Mouse (Mus musculus) spleen, embryonic (tissue): ENCODE measurements at regions not wholly inside any gene's neighbourhood (a gene's known extent, or its start where the extent isn't known, plus 50 kb on each side); places are given as distances from the start of the nearest gene placed in this dataset.

Experiments
- CTCF ChIA-PET: fragments of 350-600 bp; sonication (Branson Sonifier 250); formaldehyde crosslinking; loops from one replicate; lab custom pipeline; 2022; lab: Charles Lee

DNA sequence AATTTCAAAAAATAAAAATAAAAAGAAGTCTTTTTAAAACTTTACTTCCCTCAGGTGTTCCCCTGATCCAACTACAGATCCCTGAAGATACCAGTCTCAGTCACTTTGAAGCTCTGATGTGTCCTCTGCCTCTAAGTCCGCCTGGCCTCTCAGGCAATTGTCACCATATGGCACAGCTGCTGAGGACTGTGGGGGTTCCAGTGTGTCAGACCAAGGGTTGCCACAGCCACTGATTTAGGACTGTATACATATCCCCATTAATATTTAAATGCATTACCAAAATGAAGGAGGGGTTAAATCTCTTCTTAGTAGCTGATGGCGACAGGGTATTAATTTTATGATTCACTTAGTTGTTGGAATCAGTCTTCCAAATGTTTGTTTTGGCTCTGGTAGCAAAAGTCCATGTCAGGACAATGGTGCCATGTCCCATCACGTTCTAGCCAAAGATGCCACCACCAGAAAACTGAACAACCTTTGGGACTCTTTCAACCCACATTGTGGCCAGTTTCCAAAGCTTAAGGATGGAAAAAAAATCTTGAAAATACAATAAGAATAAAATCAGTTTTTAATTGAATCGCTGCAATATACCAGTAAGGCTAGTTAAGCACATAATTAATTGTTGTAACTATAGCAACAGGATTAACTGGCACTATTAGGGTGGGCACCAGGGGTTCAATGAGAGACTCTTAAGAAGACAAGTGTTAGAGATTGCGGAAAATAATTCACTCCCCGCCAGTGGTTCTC lies 62.5 kb downstream of the Arrdc4 start:
- CTCF ChIA-PET, result no interaction called here

DNA sequence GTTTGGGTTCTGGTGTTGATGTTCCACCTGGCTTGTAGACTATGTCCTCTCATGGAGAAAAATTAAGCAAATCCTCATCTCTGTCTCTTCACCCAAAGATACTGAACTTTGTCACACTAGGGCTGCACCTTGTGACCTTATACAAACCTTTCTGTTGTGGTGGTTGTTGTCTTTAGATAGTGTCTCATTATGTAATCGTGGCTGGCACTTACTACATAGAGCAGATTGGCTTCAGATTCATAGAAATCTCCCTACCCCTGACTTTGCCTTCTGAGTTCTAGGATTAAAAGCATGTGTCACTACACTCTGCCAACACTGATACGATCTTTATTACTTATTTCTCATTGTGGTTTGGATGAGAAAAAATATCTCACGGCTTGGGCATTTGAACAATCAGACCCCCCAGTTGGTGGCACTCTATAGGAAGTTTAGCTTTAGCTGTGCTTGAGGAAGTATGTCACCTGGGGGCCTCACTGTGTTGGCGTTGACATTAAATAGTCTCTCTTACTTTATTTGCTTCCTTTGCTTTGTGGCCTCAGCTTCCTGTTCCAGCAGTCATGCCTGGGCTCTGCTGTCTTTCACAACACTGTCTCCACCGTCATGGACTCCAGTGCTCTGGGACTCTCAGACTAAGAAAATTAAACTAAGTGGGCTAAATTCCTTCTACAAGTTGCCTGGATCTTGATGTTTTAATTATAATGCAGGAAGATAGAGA lies 66.0 kb downstream of the Arrdc4 start:
- CTCF ChIA-PET, result no interaction called here

DNA sequence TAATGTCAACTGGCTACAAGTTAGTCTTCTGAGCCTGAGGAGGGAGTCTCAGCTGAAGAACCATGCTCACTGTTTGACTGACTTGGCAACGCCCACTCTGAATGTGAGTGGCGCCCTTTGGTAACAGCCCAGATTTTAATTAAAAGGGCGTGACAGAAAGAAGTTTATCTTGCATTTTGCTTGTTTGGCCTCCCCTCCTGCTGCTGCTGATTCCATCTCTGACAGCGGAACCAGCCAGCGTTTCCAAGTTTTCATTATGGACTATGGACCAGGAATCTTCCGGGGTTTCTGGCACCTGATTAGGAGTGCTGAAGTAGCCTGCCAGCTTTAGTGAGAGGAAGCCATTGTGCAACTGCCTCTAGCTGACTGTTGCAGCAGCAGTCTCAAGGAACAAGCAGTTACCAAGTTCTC lies 66.7 kb downstream of the Arrdc4 start:
- CTCF ChIA-PET, result no interaction called here

DNA sequence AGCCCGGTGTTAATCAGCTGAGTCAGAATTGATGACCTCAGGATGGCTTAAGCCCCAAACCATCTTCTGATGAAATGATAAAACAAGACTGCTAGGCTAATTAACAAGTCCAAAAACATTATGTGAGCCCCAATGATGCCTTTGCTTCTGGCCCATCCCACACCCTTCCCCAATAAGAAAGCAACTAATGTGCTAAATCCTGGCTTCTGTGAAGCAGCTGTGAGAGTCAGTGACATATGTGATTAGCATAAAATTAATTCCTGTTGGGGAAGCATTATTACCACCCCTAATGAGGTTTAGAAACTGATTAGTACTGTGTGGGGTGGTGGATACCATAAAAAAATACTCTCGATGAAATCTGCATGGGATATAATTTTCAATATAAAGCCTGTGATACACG lies 69.3 kb downstream of the Arrdc4 start:
- CTCF ChIA-PET, result no interaction called here

DNA sequence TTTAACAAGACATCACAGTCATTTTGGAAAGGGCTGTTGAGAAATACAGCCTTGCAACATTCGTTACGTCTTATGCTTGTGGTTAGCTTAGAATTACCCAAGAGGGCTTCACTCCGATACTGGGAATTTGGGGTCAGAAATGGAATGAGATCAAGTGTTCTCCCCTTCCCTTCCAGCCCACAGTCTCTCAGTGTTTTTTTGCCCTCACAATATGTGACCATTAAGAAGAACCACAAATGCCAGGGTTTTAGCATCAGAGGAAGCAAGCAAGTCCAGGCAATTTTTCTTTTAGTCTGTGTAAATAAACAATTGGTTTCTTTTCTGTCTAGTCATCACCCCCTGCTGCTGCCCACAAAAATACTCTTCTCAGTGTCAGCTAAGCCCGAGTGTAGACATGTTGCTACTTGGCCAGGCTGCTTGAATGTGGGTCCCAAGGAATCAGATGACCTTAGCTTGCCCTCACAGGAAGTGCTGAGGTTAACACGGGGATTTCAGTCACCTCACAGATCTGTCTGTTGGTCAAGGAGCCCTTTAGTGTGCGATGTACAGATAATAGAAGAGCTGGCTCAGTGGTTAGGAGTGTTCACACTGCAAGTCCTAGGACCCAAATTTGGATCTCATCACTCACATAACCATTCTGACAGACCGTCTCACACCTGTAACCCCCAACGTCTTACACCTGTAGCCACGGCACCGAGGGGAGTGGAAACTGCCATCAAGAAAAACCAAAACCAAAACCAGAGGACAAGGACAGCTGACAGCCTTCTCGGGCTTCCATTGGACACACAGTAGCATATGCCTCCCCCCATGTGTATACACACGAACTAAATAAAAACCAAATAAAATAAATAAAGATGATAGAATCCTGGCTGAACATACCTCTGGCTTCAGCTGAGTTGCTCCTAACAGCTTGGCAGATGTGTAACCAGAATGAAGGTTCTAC lies 81.0 kb downstream of the Arrdc4 start:
- CTCF ChIA-PET, result no interaction called here

DNA sequence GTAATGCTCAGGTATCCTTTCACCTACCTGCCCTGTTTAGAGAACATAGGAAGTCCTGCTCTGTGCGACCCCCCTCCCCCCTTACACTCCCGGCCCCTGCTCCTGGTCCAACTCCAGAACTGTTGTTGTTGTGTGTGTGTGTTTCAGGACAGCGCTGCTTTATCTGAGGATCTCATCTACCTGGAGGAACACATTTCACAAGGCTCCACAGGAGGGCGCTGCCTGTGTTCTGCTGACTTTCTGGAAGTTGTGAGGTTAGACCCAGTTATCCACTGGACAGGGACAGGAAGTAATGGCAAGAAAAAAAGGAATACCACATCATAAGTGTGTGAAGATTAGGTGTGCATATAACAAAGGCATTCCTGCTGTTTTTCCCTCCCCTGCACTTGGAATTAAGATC lies 81.8 kb downstream of the Arrdc4 start:
- CTCF ChIA-PET, result no interaction called here

DNA sequence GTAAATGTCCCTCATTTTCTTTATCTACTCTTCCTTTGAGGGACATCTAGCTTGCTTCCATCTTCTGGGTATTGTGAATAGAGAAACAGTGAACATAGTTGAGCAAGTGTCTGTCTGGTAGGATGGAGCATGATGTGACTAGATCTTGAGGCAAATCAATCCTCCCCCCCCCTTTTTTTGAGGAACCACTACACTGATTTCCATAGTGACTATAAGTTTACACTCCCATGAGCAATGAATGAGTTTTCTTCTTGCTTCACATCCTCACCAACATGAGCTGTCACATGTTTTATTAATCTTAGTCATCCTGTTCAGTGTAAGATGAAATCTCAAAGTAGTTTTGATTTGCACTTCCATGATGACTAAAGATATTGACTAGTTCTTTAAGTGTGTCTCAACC lies 92.7 kb downstream of the Arrdc4 start:
- CTCF ChIA-PET, result no interaction called here

DNA sequence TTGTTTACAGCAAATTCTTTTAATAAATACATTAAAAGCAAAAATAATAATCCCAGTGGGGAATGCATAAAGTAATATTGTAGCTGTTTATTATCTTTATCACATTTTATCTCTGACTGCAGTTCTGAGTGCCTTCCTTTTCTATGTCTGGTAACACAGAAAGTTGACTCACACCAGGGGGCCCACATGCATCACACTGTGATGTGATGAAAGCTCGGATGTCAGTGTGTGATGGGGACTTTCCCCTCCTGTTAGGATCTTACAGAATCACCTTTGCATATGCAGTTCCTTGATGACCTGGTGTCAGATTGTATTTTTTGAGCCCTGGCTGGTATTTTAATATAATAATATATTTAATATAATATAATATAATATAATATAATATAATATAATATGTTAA lies 95.5 kb downstream of the Arrdc4 start:
- CTCF ChIA-PET, result no interaction called here

DNA sequence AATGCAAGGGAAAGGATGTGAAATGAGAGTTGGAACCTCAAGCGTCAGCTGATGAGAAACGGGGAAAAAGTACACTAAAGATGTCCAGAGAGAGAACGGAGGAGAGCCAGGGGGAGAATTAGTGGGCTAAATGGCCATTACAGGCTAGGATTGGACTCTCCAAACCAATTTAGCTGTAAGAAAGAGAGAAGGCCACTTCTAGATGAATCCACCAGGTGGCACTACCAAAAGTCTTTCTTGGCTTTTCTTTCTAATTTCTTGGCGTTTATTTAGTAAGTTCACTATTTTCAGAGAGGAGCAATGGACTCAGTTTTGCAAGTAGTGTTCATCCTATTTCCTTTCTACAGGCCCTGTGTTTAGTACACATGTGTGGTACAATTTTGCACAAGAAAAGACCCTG lies 97.6 kb downstream of the Arrdc4 start:
- CTCF ChIA-PET, result no interaction called here

DNA sequence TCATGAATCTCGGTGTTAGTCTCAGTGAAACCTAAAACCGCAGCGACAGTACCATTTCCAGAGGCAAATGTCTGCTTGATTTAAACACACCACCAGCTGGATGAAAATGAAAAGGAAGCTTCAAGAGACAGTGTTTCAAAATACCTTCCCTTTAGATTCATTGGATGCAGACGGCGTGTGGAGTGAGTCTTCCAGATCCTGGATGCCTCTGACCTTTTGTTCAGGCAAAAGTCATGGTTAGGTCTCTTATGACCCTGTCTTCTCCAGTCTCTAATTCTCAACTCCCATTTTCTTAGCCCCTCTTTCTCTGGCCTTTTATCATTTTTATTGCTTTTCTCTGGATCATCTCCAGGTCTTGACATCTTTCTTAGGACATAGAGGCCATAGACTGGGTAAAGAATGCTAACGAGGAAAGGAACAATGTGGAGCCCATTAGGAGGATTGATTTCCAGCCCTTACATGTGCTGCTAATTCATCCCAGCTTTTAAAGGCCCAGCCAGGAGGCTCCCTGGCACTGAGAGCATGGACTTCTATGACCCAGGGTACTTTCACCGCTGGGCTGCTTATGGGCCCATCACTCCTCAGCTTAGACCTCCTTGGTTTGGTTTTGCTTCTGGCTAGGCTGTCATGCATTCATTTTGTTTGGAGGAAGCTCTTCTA lies 111.4 kb downstream of the Arrdc4 start:
- CTCF ChIA-PET, result no interaction called here

DNA sequence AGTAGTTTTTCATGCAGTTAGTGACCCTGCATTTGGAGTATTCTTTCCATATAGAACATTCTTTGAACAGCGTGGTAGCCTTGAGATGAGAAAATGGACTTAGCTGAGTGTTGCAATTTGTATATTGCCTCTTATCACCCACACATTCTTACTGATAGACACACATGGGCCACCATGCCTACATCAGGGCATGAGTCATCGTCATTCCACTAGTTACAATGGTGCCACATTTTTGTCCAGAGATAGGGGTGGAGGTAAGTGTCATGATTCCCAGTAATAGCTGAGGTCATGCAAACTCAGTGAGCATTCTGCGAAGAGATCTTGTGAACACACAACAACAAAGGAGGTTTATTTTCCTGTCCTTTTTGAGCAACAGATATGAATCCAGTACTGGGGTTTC lies 128.0 kb downstream of the Arrdc4 start:
- CTCF ChIA-PET, result no interaction called here

DNA sequence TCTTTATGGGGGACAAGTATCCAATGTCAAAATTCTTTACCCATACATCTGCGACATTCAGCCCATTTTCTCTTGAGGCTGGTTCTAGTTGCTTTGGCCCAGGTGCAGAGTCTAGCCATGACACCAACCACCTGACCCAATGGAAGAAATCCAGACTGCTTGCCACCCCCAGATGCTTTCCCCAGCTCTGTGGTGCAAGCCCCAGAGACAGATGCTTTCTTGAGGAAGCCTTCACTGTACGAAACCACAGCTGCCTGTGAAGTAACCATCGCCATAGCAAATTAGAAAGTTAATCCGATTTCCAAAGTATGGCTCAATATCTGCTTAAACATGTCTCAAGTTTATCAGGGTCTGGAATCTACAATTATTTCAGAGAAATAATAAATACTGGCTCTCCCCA lies 138.5 kb downstream of the Arrdc4 start:
- CTCF ChIA-PET, result no interaction called here

DNA sequence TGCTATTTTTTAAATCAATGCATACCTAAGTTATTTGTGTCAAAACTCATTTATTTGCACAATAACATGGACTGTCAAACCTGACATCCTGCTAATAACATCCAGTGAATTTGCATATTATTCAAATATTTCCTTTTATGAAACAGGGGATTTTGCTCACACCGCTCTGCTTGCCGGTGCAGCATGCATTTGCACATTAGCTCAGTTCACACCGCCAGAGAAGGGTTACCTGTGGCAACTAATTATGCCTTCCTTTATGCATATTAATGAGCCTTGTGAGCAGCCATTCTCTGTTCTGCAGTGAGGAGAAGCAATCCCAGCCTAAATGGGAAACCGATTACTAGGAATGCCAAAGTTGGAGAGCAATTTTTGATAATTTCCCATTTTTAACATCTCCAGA lies 141.9 kb downstream of the Arrdc4 start:
- CTCF ChIA-PET, result no interaction called here

DNA sequence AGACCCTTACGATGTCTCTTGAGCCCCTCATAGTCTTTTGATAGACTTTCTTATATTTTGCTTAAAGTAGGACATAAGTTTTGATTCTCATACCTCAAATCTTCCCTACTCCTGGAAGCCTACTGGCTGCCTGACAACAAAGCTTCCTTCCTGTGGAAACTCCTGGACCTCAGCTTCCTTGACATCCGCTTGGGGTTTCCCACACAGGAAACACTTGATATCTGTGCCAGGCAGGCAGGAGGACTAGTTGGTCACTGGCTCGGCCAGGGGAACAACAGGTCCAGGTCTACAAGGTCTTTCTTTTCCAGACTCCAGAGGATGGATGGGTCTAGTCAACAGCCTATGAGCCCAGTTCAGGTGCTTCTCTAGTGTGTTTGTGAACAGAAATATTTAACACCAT lies 142.8 kb downstream of the Arrdc4 start:
- CTCF ChIA-PET, result no interaction called here

DNA sequence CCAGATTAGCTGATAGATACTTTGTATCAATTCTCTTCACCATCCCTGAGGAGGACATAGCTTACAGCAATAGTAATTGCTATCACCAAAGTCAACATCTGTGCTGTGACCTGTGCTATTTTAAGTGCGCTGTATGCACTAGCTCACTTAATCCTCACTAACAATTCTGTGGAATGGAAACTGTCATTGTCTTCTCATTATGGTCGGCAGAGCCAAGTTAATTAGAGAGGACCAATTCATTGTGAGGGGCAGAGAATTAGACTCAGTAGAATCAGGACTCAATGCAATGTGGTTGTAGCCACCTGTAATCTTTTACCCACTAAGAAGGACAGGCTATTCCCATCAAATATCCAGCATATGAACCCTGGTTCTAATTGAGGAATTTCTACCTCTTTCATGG lies 145.3 kb downstream of the Arrdc4 start:
- CTCF ChIA-PET, result no interaction called here

DNA sequence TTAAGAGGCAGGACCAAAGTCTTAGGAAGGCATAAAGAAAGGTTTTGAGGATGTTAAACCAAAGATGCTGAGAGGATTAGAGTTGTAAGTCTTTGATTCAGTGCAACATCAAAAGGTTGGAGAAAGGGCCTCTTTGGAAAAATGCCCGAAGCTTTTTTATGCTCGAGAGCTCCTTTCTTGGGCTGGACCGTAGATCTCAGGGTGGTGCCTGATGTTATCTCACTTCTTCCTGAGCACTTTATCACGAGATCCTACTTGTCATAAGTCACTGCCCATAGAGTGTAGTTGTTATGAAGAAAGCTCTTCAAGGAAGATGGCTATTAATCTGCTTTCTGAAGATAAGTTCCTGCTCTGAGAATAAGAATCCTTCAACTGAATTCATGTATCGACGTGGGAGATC lies 147.0 kb downstream of the Arrdc4 start:
- CTCF ChIA-PET, result interaction anchor here (0.7 kb wide), 1 partner anchor 406 kb away, joined by 3 read pairs; no protein-coding TSS in a partner anchor

DNA sequence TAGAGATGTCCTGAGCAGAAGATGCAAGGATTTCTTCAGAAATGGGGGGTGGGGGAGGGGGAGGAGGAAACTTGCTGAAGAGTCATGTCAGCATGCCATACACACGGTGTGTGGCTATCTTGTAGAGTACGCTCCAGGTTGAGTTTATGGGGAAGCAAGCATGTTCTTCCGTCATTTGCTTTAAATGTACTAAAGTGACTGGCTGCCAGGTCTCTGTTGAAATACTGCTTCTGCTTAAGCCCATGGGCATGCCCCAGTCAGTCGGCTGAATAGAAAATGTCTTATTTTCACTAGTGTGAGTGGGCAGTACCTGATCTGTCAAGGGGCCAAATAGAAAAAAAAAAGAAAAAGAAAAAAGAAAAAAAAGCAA lies 155.0 kb downstream of the Arrdc4 start:
- CTCF ChIA-PET, result no interaction called here

DNA sequence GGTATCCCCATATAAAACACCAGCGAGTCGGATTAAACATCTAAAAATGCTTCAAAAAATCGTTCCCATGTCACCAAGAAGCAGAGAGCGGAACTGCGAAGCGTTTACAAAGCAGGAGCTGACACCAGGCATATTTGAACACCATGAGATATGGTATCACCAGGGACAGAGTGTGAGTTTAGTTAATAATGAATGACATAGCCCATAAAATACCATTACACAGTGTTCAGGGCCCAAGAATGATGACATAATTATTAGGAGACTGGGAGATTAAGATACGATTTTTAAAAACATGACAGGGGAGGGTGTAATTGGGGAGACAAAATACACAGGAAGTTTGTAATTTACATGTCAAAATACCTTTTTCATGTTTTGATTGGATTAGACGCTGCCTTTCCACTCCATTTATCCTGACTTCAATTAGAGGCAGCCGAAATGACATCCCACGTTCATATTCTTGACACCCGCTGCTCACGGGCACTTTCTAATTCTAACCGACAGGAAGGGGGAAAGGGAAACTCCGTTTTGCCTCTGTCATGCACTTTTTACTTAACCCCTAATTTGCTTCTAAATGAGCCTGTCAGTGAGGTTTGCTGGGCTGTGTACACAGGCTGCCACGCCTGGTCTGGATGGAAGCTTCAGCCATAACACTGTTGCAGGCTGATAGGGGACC lies 155.6 kb downstream of the Arrdc4 start:
- CTCF ChIA-PET, result no interaction called here

DNA sequence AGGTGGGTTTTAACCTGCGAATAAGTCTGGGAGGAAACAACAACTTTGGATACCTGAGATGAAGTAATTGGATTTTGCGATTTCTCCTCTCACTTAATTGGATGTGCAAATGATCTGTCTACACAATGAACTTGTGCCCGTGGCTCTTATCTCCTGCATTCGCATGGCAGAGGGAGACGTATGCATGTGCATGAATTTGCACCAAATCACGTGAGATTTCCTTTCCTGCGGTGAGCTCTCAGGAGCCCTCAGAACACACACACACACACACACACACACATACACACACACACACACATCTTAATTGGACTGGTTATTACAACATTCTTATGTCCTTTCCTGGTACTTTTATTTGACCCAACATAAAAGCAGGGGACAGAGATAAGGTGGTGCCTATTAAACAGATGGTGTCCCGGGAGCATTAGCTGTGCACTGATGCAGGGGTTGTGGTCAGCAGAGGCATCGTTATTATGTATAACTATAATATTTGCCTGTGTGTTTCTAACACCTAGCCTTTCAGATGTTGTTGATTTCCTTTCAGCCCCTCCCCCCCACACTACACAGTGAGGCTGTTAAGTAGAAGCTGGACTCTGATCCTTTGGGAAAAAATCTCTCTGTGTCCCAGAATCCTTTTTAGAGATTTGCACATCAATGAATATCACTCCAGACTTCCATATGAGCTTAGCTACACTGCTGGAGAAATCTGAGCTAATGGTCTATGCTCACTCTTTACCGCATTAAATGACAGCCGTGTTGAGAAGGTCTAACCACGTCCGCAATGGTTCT lies 166.3 kb downstream of the Arrdc4 start:
- CTCF ChIA-PET, result no interaction called here

DNA sequence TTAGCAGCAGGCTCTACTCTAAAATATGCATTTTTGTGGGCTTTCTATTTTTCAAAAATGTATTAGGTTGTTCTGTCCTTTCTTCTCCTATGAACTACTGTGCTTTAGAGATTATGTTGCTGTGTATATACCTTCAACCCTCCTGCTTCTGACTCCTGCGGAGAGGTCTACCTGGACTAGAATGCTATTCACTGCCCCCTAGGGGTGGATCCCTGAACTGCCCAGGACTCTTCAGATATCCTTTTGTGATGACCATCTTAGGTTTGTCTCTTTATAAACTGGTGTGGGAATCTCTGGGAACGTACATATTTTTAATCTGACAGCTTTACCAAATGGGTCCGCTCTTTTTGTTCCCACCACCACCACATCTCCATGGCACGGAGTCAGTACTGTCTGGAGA lies 168.4 kb downstream of the Arrdc4 start:
- CTCF ChIA-PET, result no interaction called here
